35 mouse cellular contexts compared by ENCODE assay signal in genomic region chr19:16375881-16376280, GRCm38 (mm10).
"Had no signal": no experiment of that assay in that cellular context is flagged by ENCODE, and none has a peak within 500 bp of the region (broad histone marks: within the 10 kb centered on the region; RNA-seq: fewer than 3 reads in every experiment).

No protein-coding gene starts in this region.

- H3K9me3 ChIP-seq: heart, embryonic 10.5 days; heart, embryonic 12.5 days; heart, embryonic 13.5 days; heart, embryonic 15.5 days; hindbrain, embryonic 10.5 days; hindbrain, embryonic 12.5 days; hindbrain, embryonic 13.5 days; hindbrain, embryonic 15.5 days; kidney, embryonic 15.5 days had no signal

- DNase-seq: heart, adult 18-20 months; heart, adult 2 months; heart, postnatal 10 days; heart, postnatal 14 days; heart, postnatal 36 days; heart, postnatal 4 days; kidney, adult 11 months; kidney, adult 18-20 months; kidney, adult 2 months; kidney, adult 8-10 months; kidney, adult 9 months; kidney, postnatal 10 days; kidney, postnatal 14 days; kidney, postnatal 25 days; kidney, postnatal 36 days; kidney, postnatal 4 days; layer of hippocampus, adult 9-11 months; layer of hippocampus, postnatal 36 days had no signal

- H3K9ac ChIP-seq: heart, embryonic 12.5 days; heart, embryonic 13.5 days; heart, embryonic 15.5 days; hindbrain, embryonic 12.5 days; hindbrain, embryonic 13.5 days; hindbrain, embryonic 14.5 days; hindbrain, embryonic 15.5 days; kidney, embryonic 15.5 days had no signal

- H3K27ac ChIP-seq: heart, adult 2 months; heart, embryonic 10.5 days; heart, embryonic 13.5 days; heart, embryonic 15.5 days; hindbrain, embryonic 10.5 days; hindbrain, embryonic 12.5 days; hindbrain, embryonic 13.5 days; hindbrain, embryonic 14.5 days; hindbrain, embryonic 15.5 days; hindbrain, postnatal 0 days; kidney, embryonic 15.5 days; kidney, postnatal 0 days; layer of hippocampus, adult 2 months; left cerebral cortex, adult 2 months had no signal

- H3K36me3 ChIP-seq: heart, embryonic 15.5 days had no signal

- H3K4me2 ChIP-seq: heart, embryonic 11.5 days; heart, embryonic 12.5 days; heart, embryonic 13.5 days; heart, embryonic 15.5 days; hindbrain, embryonic 12.5 days; hindbrain, embryonic 13.5 days; hindbrain, embryonic 14.5 days; hindbrain, embryonic 15.5 days; kidney, embryonic 15.5 days had no signal

- ATAC-seq: hindbrain, embryonic 16.5 days; hindbrain, postnatal 0 days; inflammation-experienced regulatory T-cells, adult 6 months had no signal

- H3K4me3 ChIP-seq: heart, adult 2 months; heart, embryonic 10.5 days; heart, embryonic 12.5 days; heart, embryonic 13.5 days; heart, embryonic 15.5 days; hindbrain, embryonic 10.5 days; hindbrain, embryonic 12.5 days; hindbrain, embryonic 13.5 days; hindbrain, embryonic 15.5 days; kidney, embryonic 15.5 days; layer of hippocampus, adult 2 months; left cerebral cortex, adult 2 months had no signal

- H3K27me3 ChIP-seq: heart, embryonic 12.5 days; heart, embryonic 13.5 days; heart, embryonic 15.5 days; hindbrain, embryonic 12.5 days; hindbrain, embryonic 13.5 days; hindbrain, embryonic 15.5 days; kidney, embryonic 15.5 days had no signal
